In the genomic region with DNA sequence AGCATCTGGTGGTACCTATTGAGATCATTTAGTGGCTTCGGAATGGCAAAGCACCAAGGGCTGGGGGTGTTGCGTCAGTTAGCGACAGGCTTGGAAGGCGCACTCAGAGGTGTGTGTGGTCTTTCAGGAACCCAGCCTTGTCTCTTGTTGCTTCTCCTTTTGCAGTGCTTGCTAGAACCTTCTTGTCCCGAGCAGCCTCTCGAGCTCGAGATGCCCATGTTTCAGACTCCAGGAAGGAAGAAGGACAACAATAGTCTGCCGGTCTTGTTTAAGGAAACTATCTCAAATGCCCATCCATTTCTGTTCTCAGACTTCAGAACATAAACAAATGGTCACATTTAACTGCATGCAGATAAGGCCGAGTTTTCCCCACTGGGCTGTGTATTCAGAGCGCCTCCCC, we compare ENCODE assay signal across 9 mouse cellular contexts.
"Had no signal": no experiment of that assay in that cellular context is flagged by ENCODE, and none has a peak within 500 bp of the region (broad histone marks: within the 10 kb centered on the region; RNA-seq: fewer than 3 reads in every experiment).

No protein-coding gene starts in this region.

- H3K27me3 ChIP-seq: limb, embryonic 12.5 days; midbrain, embryonic 12.5 days; neural tube, embryonic 13.5 days had no signal

- H3K9me3 ChIP-seq: limb, embryonic 12.5 days; midbrain, embryonic 12.5 days; neural tube, embryonic 13.5 days had no signal

- H3K4me2 ChIP-seq: limb, embryonic 12.5 days; midbrain, embryonic 12.5 days; neural tube, embryonic 13.5 days had no signal

- H3K36me3 ChIP-seq: limb, embryonic 12.5 days; midbrain, embryonic 12.5 days; neural tube, embryonic 13.5 days had no signal

- DNase-seq: kidney, adult 11 months; liver, postnatal 0 days; right cerebral cortex, adult 18-20 months; right cerebral cortex, postnatal 25 days; thymus, postnatal 36 days had no signal

- H3K27ac ChIP-seq: layer of hippocampus, adult 2 months; limb, embryonic 12.5 days; midbrain, embryonic 12.5 days; neural tube, embryonic 13.5 days had no signal

- H3K9ac ChIP-seq: limb, embryonic 12.5 days; liver, postnatal 0 days; midbrain, embryonic 12.5 days; neural tube, embryonic 13.5 days had no signal

- ATAC-seq: liver, postnatal 0 days had no signal

- H3K4me3 ChIP-seq: layer of hippocampus, adult 2 months; limb, embryonic 12.5 days; midbrain, embryonic 12.5 days; neural tube, embryonic 13.5 days had no signal
